Mouse (Mus musculus) ES-Bruce4 (cell line): ENCODE measurements around the gene Ggt5.

Experiments
- CTCF ChIP-seq: IDR thresholded peaks from one replicate; pipeline ENCODE4 v1.8.1; 2011; ENCODE audit warnings: low read depth, low read length
- EP300 ChIP-seq: IDR thresholded peaks from 2 replicates; pipeline ENCODE4 v1.6.1; 2011; ENCODE audit warnings: low read depth, low read length; ENCODE audit not compliant: insufficient read depth
- POLR2A ChIP-seq: IDR thresholded peaks from one replicate; pipeline ENCODE4 v1.8.1; 2011; ENCODE audit warnings: low read length; ENCODE audit not compliant: insufficient read depth

DNA sequence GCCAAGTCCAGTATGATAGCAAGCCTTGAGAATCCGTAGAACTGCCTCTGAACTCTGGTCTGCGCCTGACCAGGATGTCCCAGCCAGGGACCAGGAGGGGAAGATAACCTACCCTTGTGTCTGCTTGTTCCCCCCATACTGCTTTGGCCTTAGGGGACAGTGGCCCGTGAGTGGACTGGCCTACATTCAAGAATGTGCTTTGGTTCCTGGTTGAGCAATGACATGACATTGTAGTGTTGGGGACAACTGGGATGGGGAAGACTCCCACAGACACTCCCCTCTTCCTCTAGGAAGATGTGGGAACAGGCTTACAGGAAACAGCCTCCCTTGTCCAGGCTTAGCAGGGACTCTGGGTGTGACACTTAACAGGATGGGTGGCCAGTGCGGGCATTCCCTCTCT, 1.4 kb upstream of the Ggt5 start:
- TF ChIP-seq CTCF (no peak), POLR2A (no peak), EP300 (no peak)
